Mouse (Mus musculus) adrenal gland, adult 18-20 months (tissue): ENCODE measurements around the gene Slc22a1. TPM values are rescaled to one million over a fixed set of nuclear protein-coding genes. Genes with fewer than 3 reads are reported as not detected.
"Not testable (repeated sequence)": the region's sequence is repeated elsewhere in the genome, so short reads cannot be mapped to it uniquely, and the experiment has no call there.

ENCODE experiments used
- DNase-seq, 2 experiments: peaks; one replicate each; pipeline ENCODE4 v3.0.0; 2021 to 2022; ENCODE audit warnings: low spot score in 2 of 2
- total RNA-seq, 2 experiments: library from RNA; stranded (reverse); gene quantifications; 1 replicate in 1 of 2; 2 replicates in 1 of 2; pipeline ENCODE4 v1.2.3; 2021

Slc22a1 gene
- total RNA-seq, 2 experiments from 2014 or later, result 0.43 TPM; not detected in 1

- DNase-seq, result peak; percentile 7 to 43
Measured at GRCm38 (mm10) chr17:12688427-12689110, 12.9 kb upstream of the Slc22a1 start.

GRCm38 (mm10) chr17:12684928-12685624 is 9.4 kb upstream of the Slc22a1 start:
- no peak for DNase-seq

GRCm38 (mm10) chr17:12684412-12684811 is 8.8 kb upstream of the Slc22a1 start:
- no peak for DNase-seq

GRCm38 (mm10) chr17:12683582-12683981 is 8.0 kb upstream of the Slc22a1 start:
- no peak for DNase-seq

GRCm38 (mm10) chr17:12678261-12678660 is 2.6 kb upstream of the Slc22a1 start:
- no peak for DNase-seq

- no peak for DNase-seq
Measured at GRCm38 (mm10) chr17:12677139-12677538, 1.5 kb upstream of the Slc22a1 start.

- not testable (repeated sequence) for DNase-seq
Measured at GRCm38 (mm10) chr17:12674980-12675379, 649 bp downstream of the Slc22a1 start.

GRCm38 (mm10) chr17:12673871-12674270 is 1.8 kb downstream of the Slc22a1 start:
- DNase-seq, result no peak

GRCm38 (mm10) chr17:12672285-12672790 is 3.3 kb downstream of the Slc22a1 start:
- DNase-seq, result no peak

- DNase-seq, result no peak
Measured at GRCm38 (mm10) chr17:12671029-12671605, 4.5 kb downstream of the Slc22a1 start.

GRCm38 (mm10) chr17:12669363-12669679 is 6.3 kb downstream of the Slc22a1 start:
- no peak for DNase-seq

- DNase-seq, result no peak
Measured at GRCm38 (mm10) chr17:12668478-12669362, 6.9 kb downstream of the Slc22a1 start.

GRCm38 (mm10) chr17:12664156-12664555 is 11.5 kb downstream of the Slc22a1 start:
- DNase-seq, result peak in 1 of 2 experiments; percentile 15

GRCm38 (mm10) chr17:12660572-12661260 is 14.9 kb downstream of the Slc22a1 start:
- no peak for DNase-seq

- DNase-seq, result no peak
Measured at GRCm38 (mm10) chr17:12659233-12659632, 16.4 kb downstream of the Slc22a1 start.

GRCm38 (mm10) chr17:12658784-12659183 is 16.8 kb downstream of the Slc22a1 start:
- no peak for DNase-seq

- DNase-seq, result no peak
Measured at GRCm38 (mm10) chr17:12655826-12656225, 19.8 kb downstream of the Slc22a1 start.

GRCm38 (mm10) chr17:12654061-12654460 is 21.6 kb downstream of the Slc22a1 start:
- DNase-seq, result no peak

GRCm38 (mm10) chr17:12652604-12653003 is 23.0 kb downstream of the Slc22a1 start:
- DNase-seq, result no peak

GRCm38 (mm10) chr17:12645461-12645860 is 30.2 kb downstream of the Slc22a1 start:
- DNase-seq, result no peak

- DNase-seq, result no peak
Measured at GRCm38 (mm10) chr17:12641087-12641486, 34.5 kb downstream of the Slc22a1 start.
